Mouse (Mus musculus) cerebellum, adult 2 months (tissue): ENCODE data around the gene Gm44502. TPM values are rescaled to one million over a fixed set of nuclear protein-coding genes. Genes with fewer than 3 reads are reported as not detected.

Experiments used
- DNase-seq, 2 experiments: peaks; one replicate each; pipeline ENCODE4 v3.0.0; 2021
- H3K27ac ChIP-seq: fragments of 200-500 bp; 2 replicates; pipeline ENCODE4 v1.5.1; 2012; ENCODE audit warnings: low read length, control low read depth, inconsistent platforms; ENCODE audit not compliant: insufficient read depth
- H3K27me3 ChIP-seq: fragments of 200-500 bp; 2 replicates; pipeline ENCODE4 v1.6.1; 2012; ENCODE audit warnings: inconsistent platforms, mild to moderate bottlenecking, low read length, moderate library complexity; ENCODE audit not compliant: control insufficient read depth, insufficient read depth
- H3K4me1 ChIP-seq: fragments of 200-500 bp; 2 replicates; pipeline ENCODE4 v1.6.1; 2011; ENCODE audit warnings: low read length; ENCODE audit not compliant: control insufficient read depth, insufficient read depth
- H3K4me3 ChIP-seq: fragments of 200-500 bp; replicated peaks from 2 replicates; pipeline ENCODE3; 2011; ENCODE audit warnings: mild to moderate bottlenecking, low read depth, low read length, control low read depth; ENCODE audit not compliant: insufficient read depth
- CTCF ChIP-seq: fragments of 200-500 bp; IDR thresholded peaks from 2 replicates; pipeline ENCODE4 v1.5.1; 2011; ENCODE audit warnings: low read depth, mild to moderate bottlenecking, control low read depth, low read length, moderate library complexity, borderline replicate concordance; ENCODE audit not compliant: insufficient read depth
- POLR2A ChIP-seq: fragments of 200-500 bp; IDR thresholded peaks from 2 replicates; pipeline ENCODE4 v1.6.1; 2011; ENCODE audit warnings: low read length, control low read depth, borderline replicate concordance; ENCODE audit not compliant: insufficient read depth
- WGBS: fragments of 180-500 bp; shearing (Covaris S2); methylation state at CpG from one replicate; pipeline ENCODE4 v1.1.7; 2018; 5-methylcytosine and 5-hydroxymethylcytosine counted together
- polyA plus RNA-seq: library from polyadenylated mRNA; depleted of rRNA; stranded (reverse); fragments of >200 nt; gene quantifications from 2 replicates; pipeline ENCODE4 v1.2.3, GENCODE M21; 2012

Gene Gm44502
- polyA plus RNA-seq, 1 experiment, result 0.15 TPM

- WGBS, result 96% methylated on average over 8 of the region's 8 CpGs
- DNase-seq, result peak in 1 of 2 experiments; percentile 18
- Histone ChIP-seq H3K27ac (no peak overlapping the region), H3K4me3 (no peak overlapping the region), H3K27me3 (no peaks in the 10 kb centered on the region), H3K4me1 (peaks cover 12% of the 10 kb centered on the region)
- TF ChIP-seq CTCF, result no peak
- TF ChIP-seq POLR2A, result no peak
These were observed 44.4 kb upstream of the Gm44502 start for GRCm38 (mm10) chr15:89473921-89474320.

DNA sequence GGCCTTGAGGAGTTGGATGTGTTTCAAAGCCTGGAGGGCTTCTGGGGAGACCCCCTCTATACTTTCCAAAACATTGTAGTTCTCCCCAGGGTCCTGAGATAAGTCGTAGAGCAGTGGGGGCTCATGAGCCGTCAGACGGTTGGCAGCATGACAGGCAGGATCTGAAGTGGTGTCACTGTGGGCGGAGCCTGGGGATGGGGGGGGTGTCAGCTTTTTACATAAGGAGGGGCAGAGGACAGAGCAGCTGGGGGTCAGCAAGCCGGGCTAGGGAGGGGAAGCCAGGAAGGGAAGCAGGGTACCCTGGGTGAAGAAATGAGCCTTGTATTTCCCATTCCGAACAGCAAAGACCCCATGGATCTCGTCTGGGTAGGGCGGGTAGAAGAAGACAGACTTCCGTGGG is 43.9 kb upstream of the Gm44502 start:
- no peak overlapping the region for H3K27ac ChIP-seq
- WGBS, result 69% methylated on average over 9 of the region's 9 CpGs
- peaks cover 12% of the 10 kb centered on the region for H3K4me1 ChIP-seq
- H3K27me3 ChIP-seq, result no peaks in the 10 kb centered on the region
- H3K4me3 ChIP-seq, result no peak overlapping the region
- peak in 1 of 2 experiments; percentile 12 for DNase-seq
- no peak for TF ChIP-seq CTCF

DNA sequence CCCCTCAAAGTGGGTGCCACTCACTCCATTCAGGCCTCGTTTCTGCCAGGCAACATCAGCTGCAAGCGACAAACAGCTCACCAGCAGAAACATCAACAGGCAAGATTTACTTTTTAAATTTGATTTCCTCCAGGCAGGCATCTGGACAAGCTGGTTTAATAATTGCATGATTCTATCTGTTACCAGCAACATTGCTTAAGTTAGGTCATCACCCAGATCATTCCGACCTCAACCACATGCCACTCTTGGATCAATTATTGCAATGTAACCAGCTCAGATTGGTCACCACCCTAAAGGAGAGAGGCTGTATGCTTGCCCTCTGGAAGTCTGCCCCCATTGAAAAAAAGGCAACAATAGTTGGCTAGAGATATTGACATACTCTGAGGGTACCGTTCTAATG is 42.0 kb upstream of the Gm44502 start:
- 83% methylated on average over 4 of the region's 4 CpGs for WGBS
- Histone ChIP-seq H3K4me3 (no peak overlapping the region), H3K27ac (no peak overlapping the region), H3K4me1 (peaks cover 12% of the 10 kb centered on the region), H3K27me3 (no peaks in the 10 kb centered on the region)
- no peak for DNase-seq
- TF ChIP-seq POLR2A (no peak), CTCF (no peak)

DNA sequence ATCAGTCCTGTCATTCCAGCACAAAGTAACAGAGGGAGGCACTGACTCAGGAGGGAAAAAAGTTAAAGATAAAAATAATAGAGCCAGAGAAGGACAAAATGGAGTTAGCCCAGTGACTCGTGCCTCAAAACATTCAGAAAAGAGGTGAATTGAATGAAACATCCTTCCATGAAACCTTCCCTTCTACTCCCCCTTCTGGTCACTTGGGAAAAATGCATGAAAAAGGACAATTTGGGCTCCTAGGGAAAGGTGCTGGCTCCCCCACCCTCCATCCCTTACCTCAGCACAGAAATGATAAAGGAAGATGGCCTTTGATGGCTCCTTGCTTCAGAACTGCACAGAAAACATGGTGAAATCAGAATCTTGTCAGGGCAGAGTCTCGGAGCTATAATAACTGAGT is 39.1 kb upstream of the Gm44502 start:
- TF ChIP-seq CTCF (peak; percentile 62; the same call in 1 of the 2 replicates), POLR2A (no peak)
- no peak overlapping the region for H3K4me3 ChIP-seq
- H3K27me3 ChIP-seq, result no peaks in the 10 kb centered on the region
- H3K4me1 ChIP-seq, result no peaks in the 10 kb centered on the region; the same call in 1 of the 2 replicates
- 32% methylated on average over 2 of the region's 2 CpGs for WGBS
- H3K27ac ChIP-seq, result no peak overlapping the region
- peak; percentile 35 to 68 for DNase-seq

DNA sequence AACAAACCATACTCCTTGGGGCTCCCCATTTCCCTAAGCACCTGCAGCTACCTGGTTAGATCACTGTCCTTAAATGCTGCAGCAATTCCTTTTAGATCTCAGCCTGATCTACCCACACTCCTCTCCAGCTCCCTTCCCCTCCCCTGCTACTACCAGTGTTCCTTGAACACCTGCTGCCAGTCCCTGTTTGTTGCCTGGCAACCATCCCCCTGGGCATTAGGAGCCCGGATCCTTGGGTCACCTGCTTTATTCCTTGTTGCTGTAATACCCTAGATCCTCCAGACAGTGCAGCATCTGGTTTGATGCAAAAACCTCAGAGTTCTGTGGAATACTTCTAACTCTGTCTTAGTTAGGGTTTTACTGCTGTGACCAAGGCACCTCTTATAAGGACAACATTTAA is 35.6 kb upstream of the Gm44502 start:
- TF ChIP-seq CTCF (no peak), POLR2A (no peak)
- Histone ChIP-seq H3K27me3 (no peaks in the 10 kb centered on the region), H3K4me3 (no peak overlapping the region), H3K27ac (no peak overlapping the region), H3K4me1 (peaks cover 3% of the 10 kb centered on the region)
- WGBS, result 0% methylated on average over 1 of the region's 1 CpGs
- peak in 1 of 2 experiments; percentile 43 for DNase-seq

- Histone ChIP-seq H3K4me1 (peaks cover 15% of the 10 kb centered on the region), H3K27me3 (no peaks in the 10 kb centered on the region), H3K27ac (no peak overlapping the region), H3K4me3 (no peak overlapping the region)
- no peak for DNase-seq
- 55% methylated on average over 5 of the region's 5 CpGs for WGBS
- TF ChIP-seq POLR2A (no peak), CTCF (peak; percentile 22; the same call in 1 of the 2 replicates)
These were observed 34.1 kb upstream of the Gm44502 start for GRCm38 (mm10) chr15:89463334-89464235.

DNA sequence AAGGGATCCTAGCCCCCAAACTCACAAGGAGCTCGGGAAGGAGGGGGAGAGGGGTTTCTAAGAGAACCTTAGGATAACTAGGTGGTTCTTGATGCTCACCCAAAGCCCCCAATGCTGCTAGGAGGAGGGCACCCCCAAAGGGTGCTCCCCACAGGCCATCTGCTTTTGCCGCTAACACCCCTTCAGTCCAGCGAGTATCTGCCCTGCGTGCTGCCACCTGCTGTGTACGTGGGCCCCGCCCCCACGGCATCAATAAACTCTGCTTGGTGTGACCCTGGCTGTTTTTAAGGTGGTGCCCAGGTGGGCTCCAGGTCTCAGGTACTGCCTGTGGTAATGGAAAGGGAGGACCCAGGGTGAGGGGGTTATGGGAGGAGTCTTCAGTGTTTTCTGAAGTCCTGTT is 32.7 kb upstream of the Gm44502 start:
- no peaks in the 10 kb centered on the region for H3K27me3 ChIP-seq
- 72% methylated on average over 7 of the region's 7 CpGs for WGBS
- H3K27ac ChIP-seq, result no peak overlapping the region
- peaks cover 27% of the 10 kb centered on the region for H3K4me1 ChIP-seq
- no peak overlapping the region for H3K4me3 ChIP-seq
- TF ChIP-seq POLR2A (no peak), CTCF (no peak)
- DNase-seq, result no peak

- peak in 1 of 2 experiments; percentile 34 for DNase-seq
- no peak overlapping the region for H3K27ac ChIP-seq
- 65% methylated on average over 15 of the region's 15 CpGs for WGBS
- TF ChIP-seq CTCF (no peak), POLR2A (no peak)
- H3K4me3 ChIP-seq, result no peak overlapping the region
- H3K4me1 ChIP-seq, result peaks cover 31% of the 10 kb centered on the region
- H3K27me3 ChIP-seq, result no peaks in the 10 kb centered on the region
These were observed 31.8 kb upstream of the Gm44502 start for GRCm38 (mm10) chr15:89461321-89461720.
